Mouse (Mus musculus) cerebellum, adult 11 months (tissue): ENCODE data around the gene Pgpep1.

Experiments used
- DNase-seq: peaks from one replicate; pipeline ENCODE4 v3.0.0; 2022

The Pgpep1 gene

GRCm38 (mm10) chr8:70630532-70631381, 29.4 kb downstream of the Pgpep1 start:
- no peak for DNase-seq

- peak; percentile 92 for DNase-seq
Measured at GRCm38 (mm10) chr8:70629574-70630531, 30.3 kb downstream of the Pgpep1 start.

GRCm38 (mm10) chr8:70628986-70629490, 31.1 kb downstream of the Pgpep1 start:
- no peak for DNase-seq

- DNase-seq: no peak
Measured at GRCm38 (mm10) chr8:70627041-70627440, 33.1 kb downstream of the Pgpep1 start.

GRCm38 (mm10) chr8:70625104-70625503, 35.1 kb downstream of the Pgpep1 start:
- no peak for DNase-seq

- DNase-seq: no peak
Measured at GRCm38 (mm10) chr8:70622220-70622619, 38.0 kb downstream of the Pgpep1 start.

- no peak for DNase-seq
Measured at GRCm38 (mm10) chr8:70618888-70619334, 41.3 kb downstream of the Pgpep1 start.

GRCm38 (mm10) chr8:70617985-70618384, 42.2 kb downstream of the Pgpep1 start:
- no peak for DNase-seq

- no peak for DNase-seq
Measured at GRCm38 (mm10) chr8:70616645-70617044, 43.5 kb downstream of the Pgpep1 start.

- no peak for DNase-seq
Measured at GRCm38 (mm10) chr8:70615894-70616293, 44.3 kb downstream of the Pgpep1 start, which contains the start of gene Lrrc25. Gene Lrrc25, plus strand, starts transcription at chr8:70616155.

GRCm38 (mm10) chr8:70615281-70615680, 44.9 kb downstream of the Pgpep1 start:
- no peak for DNase-seq

- DNase-seq: no peak
Measured at GRCm38 (mm10) chr8:70614469-70614868, 45.7 kb downstream of the Pgpep1 start.

GRCm38 (mm10) chr8:70613763-70614162, 46.4 kb downstream of the Pgpep1 start:
- no peak for DNase-seq

GRCm38 (mm10) chr8:70611849-70612248, 48.3 kb downstream of the Pgpep1 start:
- DNase-seq: peak; percentile 78

- peak; percentile 72 for DNase-seq
Measured at GRCm38 (mm10) chr8:70610796-70611771, 49.1 kb downstream of the Pgpep1 start.

- DNase-seq: peak; percentile 42
Measured at GRCm38 (mm10) chr8:70609849-70610795, 50.1 kb downstream of the Pgpep1 start.

GRCm38 (mm10) chr8:70609368-70609848, 50.8 kb downstream of the Pgpep1 start:
- peak; percentile 50 for DNase-seq

GRCm38 (mm10) chr8:70608749-70609367, 51.3 kb downstream of the Pgpep1 start, which contains the start of gene Ssbp4:
Gene Ssbp4, minus strand, starts transcription at chr8:70608872.
- DNase-seq: no peak

GRCm38 (mm10) chr8:70607898-70608748, 52.1 kb downstream of the Pgpep1 start:
- peak; percentile 62 for DNase-seq
